Mouse (Mus musculus): ENCODE measurements around the gene Gm10337.

Gene Gm10337

DNA sequence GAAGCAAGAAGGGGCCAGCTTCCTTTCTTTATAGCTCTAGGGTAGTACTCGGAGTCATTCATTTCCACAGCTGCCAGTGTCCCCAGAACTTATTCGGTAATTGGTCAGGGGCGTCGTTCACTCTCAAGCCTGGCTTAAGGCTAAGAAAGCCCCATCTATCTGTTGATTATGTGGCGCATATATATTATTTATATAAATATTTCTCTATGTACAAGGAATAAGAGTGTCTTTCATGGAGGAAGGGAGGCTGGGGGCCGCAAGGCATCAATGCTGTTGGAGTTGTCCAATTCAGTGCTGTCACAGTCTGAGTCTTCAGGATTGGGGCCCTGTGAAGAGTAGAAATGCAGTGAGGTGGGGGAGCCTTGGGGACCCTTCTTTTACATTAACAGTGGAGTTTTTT, 3.7 kb upstream of the Gm10337 start:
- no peak for DNase-seq (ENCODE audit: low read depth)

DNA sequence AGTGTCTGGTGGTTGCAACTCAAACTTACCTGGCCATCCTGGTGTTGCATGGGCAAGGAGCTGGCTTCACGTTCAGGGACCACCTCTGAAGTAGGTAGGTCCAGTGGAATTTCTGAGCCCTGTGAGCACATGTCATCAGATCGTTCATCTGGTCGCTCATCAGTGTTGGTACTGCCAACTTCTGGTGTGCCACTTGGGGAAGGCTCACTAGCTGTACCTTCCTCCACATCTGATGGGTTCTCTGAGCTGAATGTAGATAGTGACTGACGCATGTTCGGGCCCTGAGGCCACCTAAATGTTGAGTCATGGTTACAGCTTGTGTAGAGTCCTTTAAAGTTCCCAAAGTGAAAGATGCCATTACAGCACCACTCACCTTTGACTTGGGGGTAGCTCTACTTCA, 3.0 kb upstream of the Gm10337 start:
- no peak for DNase-seq (ENCODE audit: low read depth)

DNA sequence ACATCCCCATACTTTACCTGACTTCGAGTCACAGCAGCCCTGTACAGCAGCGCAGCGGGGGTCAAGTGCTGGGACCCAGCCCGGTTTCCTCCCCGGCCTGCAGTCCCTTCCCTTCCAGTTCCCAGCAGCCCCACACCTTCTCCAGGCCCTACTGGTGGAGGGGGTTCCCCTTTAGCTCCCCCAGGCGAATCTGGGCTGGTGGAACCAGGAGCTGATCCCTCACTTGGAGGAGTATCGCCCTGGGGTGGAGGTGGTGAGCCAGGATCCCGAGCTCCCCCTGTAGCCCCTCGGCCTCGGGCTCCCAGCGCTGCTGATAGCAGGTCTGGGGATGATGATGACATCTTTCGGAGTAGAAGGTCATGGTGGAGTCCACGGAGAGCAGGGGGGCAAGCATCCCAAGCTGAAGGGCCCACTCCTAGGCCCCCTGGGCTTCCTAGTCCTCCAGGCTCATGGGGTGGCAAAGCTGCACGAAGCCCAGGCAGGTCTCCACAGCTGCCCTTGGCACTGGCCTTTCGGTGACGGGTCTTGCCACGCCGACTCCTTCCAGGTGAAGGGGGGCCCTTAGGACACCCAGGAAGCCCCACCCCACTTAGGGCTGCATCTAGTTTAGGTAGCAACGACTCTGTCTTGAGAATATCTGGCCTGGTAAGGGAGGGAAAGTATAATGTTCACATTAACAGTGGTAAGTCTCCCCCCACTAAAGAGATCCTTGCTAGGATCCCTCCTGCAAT, 2.3 kb upstream of the Gm10337 start:
- no peak for DNase-seq (ENCODE audit: low read depth)

DNA sequence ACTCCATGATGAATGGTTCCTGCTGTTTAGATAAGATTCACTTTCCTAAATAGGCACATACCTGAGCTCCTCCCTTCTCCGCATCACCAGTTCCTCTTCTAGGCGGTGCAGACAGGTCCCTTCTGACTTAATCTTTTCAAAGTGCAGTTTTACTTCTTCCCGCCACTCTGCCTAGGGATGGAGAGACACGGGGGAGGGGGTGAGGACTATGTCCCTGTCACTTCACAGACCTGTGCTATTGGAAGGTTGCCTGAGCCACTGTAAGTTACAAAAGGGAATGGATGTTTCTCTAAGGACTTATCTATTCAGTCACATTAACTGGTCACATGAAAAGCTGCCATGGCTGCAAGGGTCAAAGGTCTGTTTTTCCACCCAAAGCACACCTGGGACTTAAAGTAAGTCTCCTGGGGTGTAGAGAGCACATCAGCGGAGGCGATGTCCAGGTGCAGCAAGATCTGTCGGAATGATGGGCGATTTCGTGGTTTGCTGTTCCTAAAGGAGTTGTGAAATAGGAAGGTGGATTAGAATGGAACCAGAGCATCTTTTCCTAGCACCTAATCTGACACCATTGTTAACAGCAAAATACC, 1.2 kb upstream of the Gm10337 start:
- no peak for DNase-seq (ENCODE audit: low read depth)

DNA sequence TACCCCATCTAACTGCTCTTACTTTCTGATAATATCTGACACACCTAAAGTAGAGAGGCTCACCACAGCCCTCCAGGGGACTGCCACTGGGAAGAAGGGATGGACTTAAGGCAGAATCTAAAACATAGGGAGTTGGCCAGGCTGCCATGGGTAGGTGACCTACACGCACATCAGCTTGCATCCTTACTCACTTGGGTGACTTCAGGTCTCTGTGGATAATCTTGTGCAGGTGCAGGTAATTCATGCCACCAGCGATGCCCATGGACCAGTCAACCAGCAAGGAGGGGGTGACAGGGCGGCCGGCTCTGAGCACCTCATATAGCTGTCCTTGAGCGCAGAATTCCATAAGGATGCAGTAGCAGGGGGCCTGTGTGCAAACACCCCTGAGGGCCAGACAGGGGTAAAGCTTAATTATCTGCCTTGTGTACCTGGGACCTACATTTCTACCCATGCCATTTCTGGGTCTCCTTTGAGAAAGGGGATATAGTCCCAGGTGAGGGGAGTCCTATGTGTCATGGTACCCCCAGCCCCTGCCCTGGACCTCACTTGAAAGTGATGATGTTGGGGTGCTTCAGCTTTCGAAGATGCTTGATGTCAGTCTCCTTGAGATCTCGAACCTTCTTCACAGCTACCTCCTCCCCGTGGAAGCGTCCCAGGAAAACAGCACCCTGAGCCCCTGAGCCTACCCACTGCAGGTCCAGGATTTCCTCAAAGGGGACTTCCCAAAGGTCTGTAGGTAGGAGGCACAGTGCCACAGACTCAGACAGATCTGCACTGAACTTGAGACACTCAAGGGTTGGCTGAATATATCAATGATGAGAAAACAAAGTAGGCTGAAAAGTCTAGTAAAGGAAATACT, 631 bp downstream of the Gm10337 start:
- no peak for DNase-seq (ENCODE audit: low read depth)

DNA sequence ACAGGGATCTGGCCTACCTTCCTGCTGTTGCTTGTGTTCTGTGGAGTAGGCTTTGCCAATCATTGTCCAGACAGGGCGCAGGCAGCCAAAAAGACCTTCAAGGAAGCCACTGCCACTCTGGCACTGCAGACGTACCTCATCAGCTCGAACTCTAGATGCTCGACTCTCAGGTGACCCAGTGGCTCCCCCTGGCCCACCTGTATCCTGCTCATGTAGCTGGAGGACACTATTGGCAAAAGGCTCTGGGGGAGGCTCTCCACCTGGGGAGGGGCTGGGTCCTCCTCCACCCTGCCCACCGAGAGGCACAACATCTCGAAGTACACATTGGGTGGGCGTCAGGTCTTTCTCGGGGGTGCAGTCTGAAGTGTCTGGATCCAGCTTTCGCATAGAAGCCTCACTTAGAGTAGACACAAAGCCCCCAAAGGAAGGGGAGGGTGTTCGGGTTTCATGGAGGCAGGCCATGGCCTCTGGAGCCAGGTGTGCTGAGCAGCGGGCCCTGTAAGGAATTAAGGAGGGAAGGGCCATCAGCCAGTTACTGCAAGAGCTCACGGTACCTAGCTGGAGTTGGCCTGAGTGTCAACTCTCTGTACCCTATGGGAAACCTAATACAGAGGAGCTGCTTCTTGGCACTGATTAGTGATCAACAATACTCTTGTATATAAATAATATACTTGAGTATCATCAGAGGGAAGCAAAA, 1.7 kb downstream of the Gm10337 start:
- DNase-seq (ENCODE audit: low read depth), result no peak

DNA sequence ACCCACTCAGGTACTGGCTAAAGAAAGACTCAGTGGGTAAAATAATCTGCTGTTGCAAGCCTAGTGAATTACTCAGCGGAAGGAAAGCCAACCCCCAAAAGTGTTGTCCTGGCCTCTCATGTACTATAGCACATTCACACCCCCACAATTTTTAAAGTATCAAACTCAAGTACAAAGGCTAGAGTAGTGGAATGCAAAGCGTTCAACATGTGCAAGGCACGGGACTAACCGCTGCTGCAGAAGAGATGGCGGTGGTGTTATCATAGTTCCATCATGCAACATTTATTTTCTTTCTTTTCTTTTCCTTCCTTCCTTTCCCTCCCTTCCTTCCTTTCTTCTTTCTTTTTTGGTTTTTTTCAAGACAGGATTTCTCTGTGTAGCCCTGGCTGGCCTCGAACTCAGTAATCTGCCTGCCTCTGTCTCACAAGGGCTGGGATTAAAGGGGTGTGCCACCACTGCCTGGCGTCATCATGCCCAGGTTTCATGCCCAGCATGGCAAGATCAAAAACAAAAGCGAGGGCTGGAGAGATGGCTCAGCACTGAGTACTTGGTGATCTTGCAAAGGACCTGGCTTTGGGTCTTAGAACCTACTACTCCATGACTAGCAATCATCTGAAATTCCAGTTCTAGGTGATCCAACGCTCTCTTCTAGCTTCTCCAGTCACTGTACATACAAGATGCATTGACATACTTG, 2.4 kb downstream of the Gm10337 start:
- no peak for DNase-seq (ENCODE audit: low read depth)

DNA sequence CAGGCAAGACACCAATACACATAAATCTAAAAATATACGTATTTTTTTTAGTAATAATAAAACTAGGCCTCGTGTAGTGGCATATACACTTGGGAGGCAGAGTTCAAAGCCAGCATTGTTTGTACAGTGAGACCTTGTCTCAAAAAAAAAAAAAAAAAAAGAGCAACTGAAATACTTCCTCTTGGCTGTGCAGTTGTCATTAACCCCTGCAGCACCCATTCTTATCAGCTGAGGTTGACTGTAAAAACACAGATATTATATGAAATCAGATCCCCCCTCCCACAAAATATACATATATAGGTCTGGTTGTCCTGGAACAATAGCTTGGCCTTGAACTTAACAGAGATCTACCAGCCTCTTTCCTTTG, 2.9 kb downstream of the Gm10337 start:
- DNase-seq (ENCODE audit: low read depth), result no peak

DNA sequence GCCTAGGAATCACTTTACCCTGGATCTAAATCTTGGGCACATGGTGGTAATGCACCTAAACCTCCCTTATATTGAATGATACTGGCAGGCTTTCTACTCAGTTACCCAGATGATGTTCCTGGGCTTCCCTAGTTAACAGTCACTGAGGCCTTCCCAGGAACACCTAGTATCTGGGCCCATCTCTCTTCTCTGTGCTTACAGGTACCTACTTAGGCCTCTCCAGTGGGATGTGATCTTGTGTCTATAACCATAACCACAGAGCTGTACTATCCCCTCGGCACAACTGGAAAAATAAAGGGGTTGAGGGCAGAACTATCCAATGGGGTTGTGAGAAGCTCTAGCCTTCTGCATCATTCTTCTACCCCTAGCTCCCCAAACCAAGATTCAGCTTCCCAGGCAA, 3.3 kb downstream of the Gm10337 start:
- no peak for DNase-seq (ENCODE audit: low read depth)

DNA sequence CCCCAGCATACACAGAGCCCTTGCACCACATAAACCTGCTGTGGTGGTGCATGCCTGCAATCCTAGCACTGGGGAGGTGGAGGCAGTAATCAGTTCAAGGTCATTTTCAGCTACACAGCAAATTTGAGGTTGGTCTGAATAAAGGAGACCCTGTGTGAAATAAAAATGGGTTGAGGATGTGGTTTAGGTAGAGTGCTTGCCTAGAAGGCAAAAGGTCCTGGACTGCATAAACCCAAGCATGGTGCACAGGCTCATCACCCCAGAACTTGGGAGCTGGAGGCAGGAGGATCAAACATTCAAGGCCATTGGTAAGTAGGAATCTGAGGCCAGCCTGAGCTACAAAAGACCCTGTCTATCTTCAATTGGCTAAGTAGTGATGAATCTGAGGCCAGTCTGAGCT, 4.0 kb downstream of the Gm10337 start:
- no peak for DNase-seq (ENCODE audit: low read depth)

DNA sequence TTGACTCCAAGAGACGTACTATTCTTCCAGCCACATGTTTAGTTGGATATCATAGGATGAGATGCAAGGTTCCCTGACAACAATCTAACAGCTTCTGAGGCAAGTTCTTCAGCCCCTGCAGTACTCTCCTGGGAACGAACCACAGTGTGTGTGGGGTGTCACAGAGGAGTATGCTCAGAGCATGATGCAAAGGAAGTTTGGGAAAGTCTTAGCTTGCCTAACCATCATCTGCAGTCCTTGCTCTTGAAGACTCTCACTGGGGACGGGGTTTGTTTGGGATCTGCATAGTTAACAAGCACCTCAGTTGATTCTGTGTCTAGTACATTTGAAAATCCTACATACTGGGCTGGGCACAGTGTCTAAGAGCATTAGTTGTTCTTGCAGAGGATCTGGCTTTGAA, 4.8 kb downstream of the Gm10337 start:
- no peak for DNase-seq (ENCODE audit: low read depth)

DNA sequence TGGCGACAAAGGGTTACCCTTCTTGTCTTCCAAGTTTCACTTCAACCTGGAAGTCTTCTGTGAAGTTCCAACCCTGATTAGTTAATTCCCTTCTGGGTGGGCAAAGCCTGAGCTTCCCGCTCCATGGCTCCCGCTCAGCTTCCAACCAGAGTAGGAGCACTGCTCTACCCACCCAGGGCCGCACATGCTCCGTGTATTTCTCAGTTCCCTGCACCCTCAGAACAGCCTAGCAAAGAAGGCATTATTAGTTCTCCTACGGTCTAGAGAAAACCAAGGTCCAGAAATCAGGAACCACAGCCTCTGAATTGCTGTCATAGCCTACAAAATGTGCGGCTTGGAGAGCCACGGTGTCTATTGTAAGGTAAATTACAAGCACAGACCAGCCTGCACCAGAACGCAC, 6.6 kb downstream of the Gm10337 start:
- DNase-seq (ENCODE audit: low read depth), result no peak

DNA sequence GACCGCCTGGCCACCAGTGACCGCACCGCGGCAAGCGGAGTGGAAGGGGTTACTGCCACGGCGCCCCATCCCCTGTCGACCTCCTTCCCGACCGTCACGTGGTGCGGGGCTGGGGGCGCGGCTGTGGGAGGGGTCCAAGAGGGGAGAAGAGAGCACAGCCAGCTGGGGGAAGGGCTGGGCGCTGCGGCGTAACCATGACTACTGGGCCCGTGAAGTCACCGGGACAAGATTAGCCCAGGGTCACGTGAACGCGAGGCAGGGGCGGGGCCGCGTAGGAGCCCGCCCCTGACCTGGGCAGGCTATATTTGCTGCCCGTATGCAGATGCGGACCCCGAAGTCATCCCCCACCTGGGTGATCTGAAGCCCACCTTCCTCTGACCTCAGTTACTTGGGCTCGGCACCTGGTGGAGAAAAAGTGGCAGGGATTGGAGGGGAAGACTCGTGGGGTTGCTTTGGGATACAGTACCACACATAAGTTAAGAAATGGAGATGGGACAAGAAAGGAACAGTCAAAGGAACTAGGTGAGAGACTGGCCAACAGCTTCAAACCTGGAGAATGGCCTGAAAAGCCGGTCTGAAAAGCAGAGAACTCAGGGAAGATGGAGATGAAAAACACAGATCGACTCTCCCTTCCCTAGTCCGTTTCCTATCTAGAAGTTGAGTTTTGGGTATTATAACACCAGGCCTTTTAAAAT, 7.2 kb downstream of the Gm10337 start:
- peak; percentile 73 for DNase-seq (ENCODE audit: low read depth)

DNA sequence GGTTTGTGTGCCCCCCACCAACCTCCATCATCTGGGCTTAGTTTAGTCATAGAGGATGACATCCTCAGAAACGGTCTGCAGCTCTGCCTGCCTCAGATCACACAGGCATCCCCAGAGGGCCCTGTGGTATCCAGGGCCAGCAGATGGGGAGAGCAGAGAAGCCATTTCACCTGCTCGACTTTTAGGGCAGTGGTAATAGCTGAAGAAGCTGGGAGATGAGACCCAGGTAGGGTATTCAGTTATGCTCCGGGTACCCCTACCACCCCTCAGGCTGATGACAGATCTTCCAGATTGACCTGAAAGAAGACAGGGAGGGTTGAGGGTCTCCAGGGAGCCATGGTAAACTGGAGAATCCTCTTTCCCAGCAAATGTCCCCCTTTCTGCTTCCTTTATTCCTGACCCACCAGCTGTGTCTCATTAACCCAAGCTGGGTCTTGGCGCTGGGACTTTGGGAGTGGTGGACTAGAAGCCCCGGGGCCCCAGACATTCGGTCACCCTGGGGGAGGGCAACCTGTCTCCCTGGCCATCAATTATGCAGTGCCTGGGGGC, 7.8 kb downstream of the Gm10337 start:
- DNase-seq (ENCODE audit: low read depth), result no peak

DNA sequence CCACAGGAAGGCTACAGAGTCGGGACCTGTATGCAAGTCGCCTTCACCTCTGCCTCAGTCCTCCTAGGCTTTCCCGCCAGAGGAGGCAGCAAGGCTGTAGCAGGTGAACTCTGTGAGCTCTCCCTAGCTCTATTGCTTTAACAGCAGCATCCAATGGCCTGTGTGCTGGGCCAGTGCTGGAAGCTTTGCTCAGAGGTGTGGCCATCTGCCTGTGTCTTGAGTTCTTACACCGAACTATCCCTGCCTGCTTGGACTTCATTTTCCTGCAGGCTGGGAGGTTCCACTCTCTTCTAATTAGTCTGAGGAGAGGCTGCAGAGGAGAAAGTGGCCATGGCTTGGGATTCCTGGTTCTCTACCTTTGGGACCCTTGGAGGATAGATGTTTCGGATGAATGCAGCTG, 8.5 kb downstream of the Gm10337 start:
- DNase-seq (ENCODE audit: low read depth), result no peak

DNA sequence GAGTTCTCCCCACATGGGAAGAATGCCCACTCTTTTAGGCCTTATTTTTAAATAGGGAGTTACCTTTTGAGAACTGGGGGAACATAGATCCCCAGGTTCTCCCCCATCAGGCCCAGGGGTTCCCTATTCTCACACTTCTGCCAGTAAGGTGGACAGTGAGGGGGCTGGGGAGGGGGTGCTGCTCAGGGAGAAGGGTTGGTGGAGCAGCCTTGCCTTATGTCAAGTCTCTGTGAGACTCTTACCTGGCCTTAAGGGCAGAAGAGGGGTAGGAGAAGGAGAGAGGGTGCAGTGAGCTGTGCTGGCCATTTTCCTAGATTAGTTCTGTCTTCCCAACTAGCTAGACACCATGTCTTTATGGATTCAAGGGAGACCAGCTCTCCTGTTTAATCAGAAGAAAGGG, 8.9 kb downstream of the Gm10337 start:
- no peak for DNase-seq (ENCODE audit: low read depth)

DNA sequence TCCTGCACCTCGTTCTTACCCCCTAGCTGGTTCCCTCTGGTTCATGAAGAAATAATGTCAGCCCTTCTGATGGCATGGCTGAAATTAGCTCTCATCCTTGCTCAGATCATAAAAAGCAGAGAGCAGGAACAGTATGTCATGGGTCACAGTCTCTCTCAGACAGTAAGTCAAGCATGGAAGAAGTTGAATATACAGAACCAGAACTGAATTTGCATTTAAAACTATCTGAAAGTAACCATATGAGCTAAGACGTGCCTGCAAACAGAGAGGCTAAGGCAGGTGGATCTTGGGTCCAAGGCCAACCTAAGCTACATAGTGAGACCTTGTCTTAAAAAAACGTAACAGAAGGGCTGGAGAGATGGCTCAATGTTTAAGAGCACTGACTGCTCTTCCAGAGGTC, 9.5 kb downstream of the Gm10337 start:
- DNase-seq (ENCODE audit: low read depth), result no peak

DNA sequence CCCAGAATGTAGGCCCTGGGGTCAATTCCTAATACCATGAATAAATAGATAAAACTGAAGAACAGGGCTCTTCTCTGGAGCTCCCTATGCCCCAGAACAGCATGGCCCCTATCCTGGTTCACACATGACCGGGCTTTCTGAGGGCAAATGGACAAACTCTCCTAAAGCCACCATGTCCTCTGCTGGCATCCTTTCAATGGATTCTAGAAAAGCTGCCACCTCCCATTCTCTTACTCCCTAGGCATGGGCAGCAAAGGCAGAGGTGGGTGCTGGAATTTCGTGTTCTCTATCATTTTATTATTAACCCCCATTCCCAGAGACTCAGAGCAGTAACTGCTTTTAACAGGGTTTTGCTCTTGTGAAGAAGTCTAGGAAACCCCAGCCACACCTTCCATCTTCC, 11.7 kb downstream of the Gm10337 start:
- DNase-seq (ENCODE audit: low read depth), result no peak

DNA sequence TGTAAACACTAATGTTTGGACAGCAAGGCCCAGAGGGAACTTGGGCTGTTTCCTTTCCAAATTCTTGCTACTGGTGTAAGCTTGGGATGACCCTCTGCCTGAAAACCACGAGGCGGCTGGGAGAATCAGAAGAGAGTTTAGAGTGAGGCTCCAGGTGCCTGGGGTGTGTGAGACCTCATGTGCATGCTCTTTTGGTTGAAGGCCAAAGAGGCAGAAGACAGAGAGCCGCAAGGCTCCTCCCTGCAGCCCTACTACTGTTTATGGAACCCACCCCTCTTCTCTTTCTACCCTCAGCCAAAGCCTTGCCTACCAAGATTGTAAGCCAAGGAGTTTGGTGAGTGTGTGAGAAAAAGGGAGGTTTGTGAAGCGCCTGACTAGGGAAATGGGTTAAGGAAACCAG, 12.3 kb downstream of the Gm10337 start:
- no peak for DNase-seq (ENCODE audit: low read depth)

DNA sequence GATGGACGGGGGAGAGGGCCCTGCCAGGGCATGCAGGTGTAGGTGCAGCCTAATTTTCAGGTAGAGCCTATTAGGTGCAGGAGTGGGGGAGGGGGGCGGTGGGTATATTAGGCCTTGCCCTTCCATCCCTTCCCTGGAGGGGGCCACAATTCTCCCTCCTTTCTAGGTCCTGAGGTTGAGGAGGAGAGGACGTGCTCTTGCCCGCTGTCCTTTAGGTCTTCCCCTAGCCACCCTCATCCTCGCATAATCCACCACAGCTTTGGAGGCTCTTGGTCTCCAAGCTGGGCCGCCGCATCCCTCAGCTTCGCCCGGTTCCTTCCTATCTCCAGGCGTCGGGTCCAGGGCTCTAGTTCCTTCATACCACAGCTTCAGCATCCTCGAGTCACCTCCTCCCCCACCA, 12.8 kb downstream of the Gm10337 start:
- no peak for DNase-seq (ENCODE audit: low read depth)

DNA sequence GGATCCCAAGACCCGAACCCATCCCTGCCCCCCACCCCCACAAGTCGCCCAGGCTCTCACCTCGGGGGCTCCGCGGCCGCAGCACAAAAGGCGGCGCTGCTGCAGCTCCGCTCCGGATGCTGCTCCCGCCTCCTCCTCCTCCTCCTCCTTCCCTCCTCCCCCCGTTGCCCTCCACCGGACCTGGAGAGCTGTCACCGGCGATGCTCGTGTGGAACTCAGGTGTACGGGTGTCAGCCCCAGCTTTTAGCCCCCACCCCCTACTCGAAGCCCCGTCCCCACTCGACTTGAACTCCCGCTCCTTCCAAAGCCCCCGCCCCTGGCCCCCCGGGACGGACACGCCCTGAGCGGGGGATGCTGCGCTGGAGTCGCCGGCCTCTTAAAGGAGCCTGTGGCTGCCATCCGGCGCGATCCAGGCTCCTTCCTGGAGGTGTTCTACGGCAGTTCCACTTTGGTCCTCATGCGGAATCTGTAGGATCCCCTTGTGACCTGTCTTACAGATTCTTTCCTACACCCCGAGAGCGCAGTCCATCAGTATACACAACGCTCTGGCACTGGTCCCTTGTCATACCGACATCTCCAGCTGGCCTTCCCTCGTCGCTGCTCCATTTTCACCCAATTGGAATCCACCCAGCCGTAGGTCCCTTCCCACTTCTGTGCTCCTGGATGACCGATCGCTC, 13.3 kb downstream of the Gm10337 start, which contains the start of gene Map3k12:
Gene Map3k12 (minus strand): TSS at position 337 of the 677 bp plus-strand sequence.
- DNase-seq (ENCODE audit: low read depth), result no peak

Data from c-Kit-positive CD71-negative TER-119-negative erythroid progenitor cells, embryonic 14.5 days (primary cell).